Mouse (Mus musculus): ENCODE data around the gene Fam102b. TPM values are rescaled to one million over a fixed set of nuclear protein-coding genes. Genes with fewer than 3 reads are reported as not detected.

Fam102b gene
- polyA plus RNA-seq, 1 experiment, result 7.3 TPM

DNA sequence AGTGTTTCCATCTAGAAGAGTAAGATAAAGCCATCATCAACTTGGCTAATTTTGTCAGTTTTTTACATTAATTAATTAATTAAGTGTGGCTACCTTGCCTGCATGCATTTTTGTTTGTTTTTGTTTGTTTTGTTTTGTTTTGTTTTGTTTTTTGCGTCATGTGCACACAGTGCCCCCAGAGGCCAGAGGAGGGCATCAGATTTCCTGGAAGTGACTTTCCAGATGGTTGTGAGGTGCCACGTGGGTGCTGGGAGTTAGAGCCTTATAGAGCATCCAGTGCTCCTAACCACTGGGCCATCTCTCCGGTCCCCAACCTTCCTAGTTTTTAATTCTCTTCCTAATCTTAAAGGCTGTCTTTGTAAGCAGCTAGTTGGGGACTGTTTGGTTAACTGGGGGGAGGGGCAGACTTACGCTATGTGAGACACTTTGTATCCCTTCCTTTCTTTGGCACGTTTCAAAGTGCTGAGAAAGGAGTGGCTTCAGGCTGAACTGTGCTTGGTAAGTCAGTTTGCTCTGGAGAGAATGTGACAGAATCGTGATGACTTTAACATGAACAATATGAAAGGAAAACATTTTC lies 20.4 kb upstream of the Fam102b start:
- H3K9ac ChIP-seq (ENCODE audit: low read depth, poor library complexity, severe bottlenecking), result no peak overlapping the region
- no peaks in the 10 kb centered on the region for H3K36me3 ChIP-seq (ENCODE audit: control insufficient read depth, insufficient read depth, low read length, poor library complexity, severe bottlenecking)
- H3K4me3 ChIP-seq (ENCODE audit: low read depth, low read length), result no peak overlapping the region
- no peaks in the 10 kb centered on the region for H3K9me3 ChIP-seq (replicated peaks; ENCODE audit: control insufficient read depth, insufficient read depth, low read length, poor library complexity, severe bottlenecking)
- H3K27ac ChIP-seq (ENCODE audit: insufficient read depth, low read length), result no peak overlapping the region
- H3K4me1 ChIP-seq (ENCODE audit: control insufficient read depth, insufficient read depth, low read length), result no peaks in the 10 kb centered on the region
- no peak for TF ChIP-seq POLR2A (IDR thresholded peaks at IDR 0.05; ENCODE audit: insufficient read depth, low read length)
- no peak for TF ChIP-seq EP300 (IDR thresholded peaks at IDR 0.05; ENCODE audit: insufficient read depth, low read depth, low read length)
- peak; percentile 6 for TF ChIP-seq CTCF (IDR thresholded peaks at IDR 0.05; ENCODE audit: low read depth, low read length)
- H3K27me3 ChIP-seq (ENCODE audit: control insufficient read depth, insufficient read depth, low read length, poor library complexity, severe bottlenecking), result no peaks in the 10 kb centered on the region

DNA sequence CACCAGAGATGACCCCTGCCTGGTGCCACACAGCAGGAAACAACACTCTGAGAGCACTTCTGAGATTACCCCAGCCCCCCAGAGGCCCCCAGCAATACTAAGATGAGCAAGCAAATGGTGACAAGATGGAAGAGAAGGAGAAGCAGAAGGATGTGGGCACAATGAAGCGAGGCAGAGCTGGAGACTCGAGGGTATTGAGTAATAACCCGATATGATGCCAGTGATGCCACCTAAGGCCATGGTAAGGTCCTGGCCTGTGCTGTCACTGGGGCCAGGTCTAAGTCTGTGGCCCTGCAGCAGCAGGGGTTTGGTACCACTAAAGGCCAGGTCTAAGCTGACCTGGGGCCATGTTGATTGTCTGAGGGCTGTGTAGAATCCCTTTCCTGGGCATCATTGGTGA lies 19.0 kb upstream of the Fam102b start:
- Histone ChIP-seq H3K36me3 (ENCODE audit: control insufficient read depth, insufficient read depth, low read length, poor library complexity, severe bottlenecking) (no peaks in the 10 kb centered on the region), H3K4me3 (ENCODE audit: low read depth, low read length) (no peak overlapping the region), H3K27me3 (ENCODE audit: control insufficient read depth, insufficient read depth, low read length, poor library complexity, severe bottlenecking) (no peaks in the 10 kb centered on the region), H3K9me3 (replicated peaks; ENCODE audit: control insufficient read depth, insufficient read depth, low read length, poor library complexity, severe bottlenecking) (no peaks in the 10 kb centered on the region), H3K27ac (ENCODE audit: insufficient read depth, low read length) (no peak overlapping the region), H3K4me1 (ENCODE audit: control insufficient read depth, insufficient read depth, low read length) (no peaks in the 10 kb centered on the region), H3K9ac (ENCODE audit: low read depth, poor library complexity, severe bottlenecking) (no peak overlapping the region)
- TF ChIP-seq EP300 (IDR thresholded peaks at IDR 0.05; ENCODE audit: insufficient read depth, low read depth, low read length) (no peak), POLR2A (IDR thresholded peaks at IDR 0.05; ENCODE audit: insufficient read depth, low read length) (no peak), CTCF (IDR thresholded peaks at IDR 0.05; ENCODE audit: low read depth, low read length) (no peak)

DNA sequence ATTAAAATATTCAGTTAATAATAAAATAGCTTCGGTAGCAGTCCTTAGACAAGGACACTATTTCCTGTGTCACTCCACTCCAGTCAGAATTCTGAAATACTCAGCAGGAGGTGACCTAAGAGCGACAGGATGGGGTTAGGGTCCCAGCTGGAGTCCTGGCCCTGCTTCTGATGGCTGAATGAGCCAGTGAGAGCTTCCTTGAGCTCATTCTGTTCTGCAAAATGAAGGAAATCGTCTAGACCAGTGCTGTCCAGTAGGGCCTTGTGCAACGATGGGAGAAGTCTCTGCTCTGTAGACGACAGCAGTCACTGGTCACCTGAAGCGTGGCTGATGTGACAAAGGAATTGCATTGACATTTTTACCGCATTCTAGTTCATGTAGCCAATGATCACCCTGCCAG lies 16.0 kb upstream of the Fam102b start:
- no peaks in the 10 kb centered on the region for H3K9me3 ChIP-seq (replicated peaks; ENCODE audit: control insufficient read depth, insufficient read depth, low read length, poor library complexity, severe bottlenecking)
- H3K4me3 ChIP-seq (ENCODE audit: low read depth, low read length), result no peak overlapping the region
- H3K36me3 ChIP-seq (ENCODE audit: control insufficient read depth, insufficient read depth, low read length, poor library complexity, severe bottlenecking), result no peaks in the 10 kb centered on the region
- no peak overlapping the region for H3K9ac ChIP-seq (ENCODE audit: low read depth, poor library complexity, severe bottlenecking)
- H3K27ac ChIP-seq (ENCODE audit: insufficient read depth, low read length), result no peak overlapping the region
- TF ChIP-seq POLR2A (IDR thresholded peaks at IDR 0.05; ENCODE audit: insufficient read depth, low read length) (no peak), EP300 (IDR thresholded peaks at IDR 0.05; ENCODE audit: insufficient read depth, low read depth, low read length) (no peak), CTCF (IDR thresholded peaks at IDR 0.05; ENCODE audit: low read depth, low read length) (no peak)
- H3K27me3 ChIP-seq (ENCODE audit: control insufficient read depth, insufficient read depth, low read length, poor library complexity, severe bottlenecking), result no peaks in the 10 kb centered on the region
- H3K4me1 ChIP-seq (ENCODE audit: control insufficient read depth, insufficient read depth, low read length), result no peaks in the 10 kb centered on the region

DNA sequence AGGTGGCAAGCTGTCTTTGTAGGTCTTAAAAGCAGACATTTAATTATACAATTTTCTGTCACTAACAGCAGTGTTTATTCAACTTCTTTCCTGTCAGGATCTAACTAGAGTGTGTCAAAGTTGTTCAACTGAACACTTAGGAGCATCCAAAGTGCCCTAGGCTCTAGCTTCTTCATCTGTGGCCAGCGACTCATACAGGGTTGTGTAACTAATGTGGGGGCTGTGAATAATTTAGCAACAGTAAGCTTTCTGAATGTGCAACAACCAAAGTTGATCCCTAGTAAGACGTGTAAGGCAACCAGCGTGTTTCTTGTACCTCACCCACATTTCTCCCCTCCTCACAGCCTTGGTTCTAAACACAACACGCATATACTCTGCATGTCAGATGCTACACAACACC lies 13.5 kb upstream of the Fam102b start:
- Histone ChIP-seq H3K9ac (ENCODE audit: low read depth, poor library complexity, severe bottlenecking) (no peak overlapping the region), H3K4me1 (ENCODE audit: control insufficient read depth, insufficient read depth, low read length) (no peaks in the 10 kb centered on the region), H3K4me3 (ENCODE audit: low read depth, low read length) (no peak overlapping the region), H3K9me3 (replicated peaks; ENCODE audit: control insufficient read depth, insufficient read depth, low read length, poor library complexity, severe bottlenecking) (no peaks in the 10 kb centered on the region), H3K27me3 (ENCODE audit: control insufficient read depth, insufficient read depth, low read length, poor library complexity, severe bottlenecking) (no peaks in the 10 kb centered on the region), H3K27ac (ENCODE audit: insufficient read depth, low read length) (no peak overlapping the region), H3K36me3 (ENCODE audit: control insufficient read depth, insufficient read depth, low read length, poor library complexity, severe bottlenecking) (no peaks in the 10 kb centered on the region)
- TF ChIP-seq POLR2A (IDR thresholded peaks at IDR 0.05; ENCODE audit: insufficient read depth, low read length) (no peak), EP300 (IDR thresholded peaks at IDR 0.05; ENCODE audit: insufficient read depth, low read depth, low read length) (no peak), CTCF (IDR thresholded peaks at IDR 0.05; ENCODE audit: low read depth, low read length) (no peak)

DNA sequence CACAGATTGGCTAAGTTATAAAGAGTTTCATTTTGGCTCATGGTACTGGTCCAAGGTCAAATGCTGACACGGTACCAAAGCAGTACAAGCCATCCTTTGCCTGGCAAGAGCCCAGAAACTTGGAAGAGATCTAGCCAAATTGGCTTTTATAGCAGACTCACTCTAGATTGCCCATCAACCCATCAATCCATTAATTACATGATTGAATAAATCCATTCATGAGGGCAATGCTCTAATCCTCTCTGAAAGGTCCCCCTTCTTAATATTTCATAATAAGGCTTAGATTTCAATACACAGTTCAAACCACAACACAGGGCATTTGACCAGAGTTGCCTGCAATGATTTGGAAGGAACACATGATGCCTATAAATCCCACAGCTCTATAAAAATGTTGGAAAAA lies 7.0 kb upstream of the Fam102b start:
- H3K4me1 ChIP-seq (ENCODE audit: control insufficient read depth, insufficient read depth, low read length), result no peaks in the 10 kb centered on the region
- no peaks in the 10 kb centered on the region for H3K36me3 ChIP-seq (ENCODE audit: control insufficient read depth, insufficient read depth, low read length, poor library complexity, severe bottlenecking)
- H3K27me3 ChIP-seq (ENCODE audit: control insufficient read depth, insufficient read depth, low read length, poor library complexity, severe bottlenecking), result no peaks in the 10 kb centered on the region
- TF ChIP-seq CTCF (IDR thresholded peaks at IDR 0.05; ENCODE audit: low read depth, low read length) (no peak), EP300 (IDR thresholded peaks at IDR 0.05; ENCODE audit: insufficient read depth, low read depth, low read length) (no peak), POLR2A (IDR thresholded peaks at IDR 0.05; ENCODE audit: insufficient read depth, low read length) (no peak)
- H3K9ac ChIP-seq (ENCODE audit: low read depth, poor library complexity, severe bottlenecking), result no peak overlapping the region
- no peak overlapping the region for H3K27ac ChIP-seq (ENCODE audit: insufficient read depth, low read length)
- H3K9me3 ChIP-seq (replicated peaks; ENCODE audit: control insufficient read depth, insufficient read depth, low read length, poor library complexity, severe bottlenecking), result peaks cover 5% of the 10 kb centered on the region
- no peak overlapping the region for H3K4me3 ChIP-seq (ENCODE audit: low read depth, low read length)

DNA sequence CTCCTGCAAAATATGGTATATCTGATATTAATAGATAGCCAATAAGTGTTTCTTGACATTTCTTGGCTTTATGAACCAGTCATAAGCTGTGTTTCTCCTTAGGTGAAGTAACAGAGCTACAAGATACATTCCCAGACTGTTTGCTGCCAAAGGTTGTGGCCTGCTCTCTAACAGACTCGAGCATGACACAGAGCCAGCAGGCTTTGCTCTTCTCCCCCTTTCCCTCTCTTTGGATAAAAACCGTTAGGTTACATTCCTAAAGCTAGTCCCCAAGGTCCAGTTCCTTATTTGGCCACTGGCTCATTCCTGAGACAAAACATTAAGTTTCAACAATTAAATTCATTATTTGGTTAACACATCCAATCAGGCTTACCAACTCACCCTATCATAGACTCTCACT lies 4.9 kb upstream of the Fam102b start:
- Histone ChIP-seq H3K4me3 (ENCODE audit: low read depth, low read length) (no peak overlapping the region), H3K4me1 (ENCODE audit: control insufficient read depth, insufficient read depth, low read length) (no peaks in the 10 kb centered on the region), H3K36me3 (ENCODE audit: control insufficient read depth, insufficient read depth, low read length, poor library complexity, severe bottlenecking) (no peaks in the 10 kb centered on the region), H3K27ac (ENCODE audit: insufficient read depth, low read length) (no peak overlapping the region), H3K9me3 (replicated peaks; ENCODE audit: control insufficient read depth, insufficient read depth, low read length, poor library complexity, severe bottlenecking) (peaks cover 5% of the 10 kb centered on the region), H3K27me3 (ENCODE audit: control insufficient read depth, insufficient read depth, low read length, poor library complexity, severe bottlenecking) (no peaks in the 10 kb centered on the region; the same call in 1 of the 2 replicates), H3K9ac (ENCODE audit: low read depth, poor library complexity, severe bottlenecking) (no peak overlapping the region)
- TF ChIP-seq EP300 (IDR thresholded peaks at IDR 0.05; ENCODE audit: insufficient read depth, low read depth, low read length) (no peak), POLR2A (IDR thresholded peaks at IDR 0.05; ENCODE audit: insufficient read depth, low read length) (no peak), CTCF (IDR thresholded peaks at IDR 0.05; ENCODE audit: low read depth, low read length) (no peak)

Data from ES-Bruce4 (cell line).